Mouse (Mus musculus): ENCODE measurements around the gene Fcnb. TPM values are rescaled to one million over a fixed set of nuclear protein-coding genes. Genes with fewer than 3 reads are reported as not detected.
A peak's percentile ranks its signal among the peaks of the same experiment; 100 is the strongest.

Gene Fcnb
- total RNA-seq, 2 experiments from 2014 or later: not detected

DNA sequence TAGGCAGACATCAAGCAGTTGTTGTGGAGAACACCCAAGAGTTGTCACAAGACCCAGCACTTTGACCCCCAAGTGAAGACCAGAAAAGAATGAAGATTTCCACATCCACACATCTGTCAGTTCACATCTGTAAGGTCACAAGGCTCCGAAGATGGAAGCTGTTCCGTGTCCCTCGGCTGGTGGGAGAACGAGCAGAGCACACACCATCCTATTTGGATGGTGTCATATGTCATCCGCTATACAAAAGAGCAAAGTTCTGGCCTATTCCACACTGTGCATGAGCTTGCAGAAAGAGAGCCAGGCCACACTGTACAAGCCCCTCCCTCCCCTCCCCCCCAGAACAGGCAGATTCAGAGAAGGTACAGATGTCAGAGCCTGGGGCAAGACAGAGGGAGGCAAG lies 4.4 kb upstream of the Fcnb start:
- intact Hi-C loops (cut with DNase I): no loop called here
- DNase-seq: no peak

DNA sequence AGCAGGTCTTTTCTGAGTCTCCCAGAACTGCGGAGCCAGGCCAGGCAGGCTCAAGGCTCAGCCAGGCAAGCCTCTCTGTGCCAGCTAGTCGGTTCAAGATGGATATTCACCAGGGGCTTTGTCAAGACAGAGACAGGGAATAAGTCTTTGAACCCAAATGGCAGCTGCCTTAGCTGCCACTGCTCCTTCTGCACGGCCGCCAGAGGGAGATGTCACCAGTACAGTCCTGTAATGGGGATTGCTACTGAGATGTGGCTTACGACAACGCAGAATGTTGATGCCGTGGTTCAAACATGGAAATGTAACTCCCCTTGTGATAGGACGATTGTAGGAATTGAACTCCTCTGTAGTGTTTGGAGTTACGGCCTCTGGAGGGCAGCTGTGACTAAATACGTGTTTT lies 1.4 kb upstream of the Fcnb start:
- intact Hi-C loops (cut with DNase I): no loop called here
- DNase-seq: no peak

DNA sequence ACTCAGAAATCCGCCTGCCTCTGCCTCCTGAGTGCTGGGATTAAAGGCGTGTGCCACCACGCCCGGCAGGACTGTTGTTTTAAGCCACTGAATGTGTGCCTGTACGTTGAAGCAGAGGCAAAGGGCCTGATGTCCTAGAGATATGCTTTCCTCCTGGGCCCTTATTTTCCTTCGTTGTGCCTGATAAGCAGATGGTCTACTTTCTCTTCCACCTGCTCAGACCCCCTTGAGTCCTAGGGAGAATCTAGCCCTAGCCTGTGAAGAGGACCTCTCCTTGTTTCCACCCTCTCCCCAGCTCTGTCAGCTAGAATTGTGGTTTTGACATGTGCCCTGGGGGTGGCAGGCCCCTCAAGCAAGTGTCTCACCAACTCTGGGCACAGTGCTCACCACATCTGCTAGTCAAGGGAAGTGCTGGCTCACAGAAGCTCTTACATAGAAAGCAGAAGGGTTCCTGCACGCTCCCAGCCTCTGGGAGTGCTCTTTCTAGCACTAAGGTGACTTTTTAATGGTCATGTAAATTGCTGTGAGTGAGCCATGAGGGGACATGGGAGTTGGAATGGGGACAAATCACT lies 9.0 kb downstream of the Fcnb start:
- intact Hi-C loops (cut with DNase I): no loop called here
- no peak for DNase-seq

DNA sequence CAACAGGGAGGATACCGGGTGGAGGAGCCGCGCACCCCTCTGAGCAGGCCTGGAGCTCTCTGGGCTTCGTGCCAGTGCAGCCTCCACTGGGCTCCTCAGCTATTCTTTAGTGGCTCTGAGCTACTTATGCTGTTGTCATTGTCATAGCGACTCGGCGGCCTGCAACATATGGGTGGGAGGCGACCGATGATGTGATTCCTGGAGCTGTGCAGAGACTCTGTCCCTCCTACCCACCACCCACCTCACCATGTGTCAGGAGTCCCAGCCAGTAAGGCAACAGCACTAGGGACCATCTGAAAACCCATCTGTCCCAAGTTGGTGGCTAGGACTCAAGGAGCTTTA lies 16.2 kb downstream of the Fcnb start:
- intact Hi-C loops (cut with DNase I): no loop called here
- DNase-seq: no peak

DNA sequence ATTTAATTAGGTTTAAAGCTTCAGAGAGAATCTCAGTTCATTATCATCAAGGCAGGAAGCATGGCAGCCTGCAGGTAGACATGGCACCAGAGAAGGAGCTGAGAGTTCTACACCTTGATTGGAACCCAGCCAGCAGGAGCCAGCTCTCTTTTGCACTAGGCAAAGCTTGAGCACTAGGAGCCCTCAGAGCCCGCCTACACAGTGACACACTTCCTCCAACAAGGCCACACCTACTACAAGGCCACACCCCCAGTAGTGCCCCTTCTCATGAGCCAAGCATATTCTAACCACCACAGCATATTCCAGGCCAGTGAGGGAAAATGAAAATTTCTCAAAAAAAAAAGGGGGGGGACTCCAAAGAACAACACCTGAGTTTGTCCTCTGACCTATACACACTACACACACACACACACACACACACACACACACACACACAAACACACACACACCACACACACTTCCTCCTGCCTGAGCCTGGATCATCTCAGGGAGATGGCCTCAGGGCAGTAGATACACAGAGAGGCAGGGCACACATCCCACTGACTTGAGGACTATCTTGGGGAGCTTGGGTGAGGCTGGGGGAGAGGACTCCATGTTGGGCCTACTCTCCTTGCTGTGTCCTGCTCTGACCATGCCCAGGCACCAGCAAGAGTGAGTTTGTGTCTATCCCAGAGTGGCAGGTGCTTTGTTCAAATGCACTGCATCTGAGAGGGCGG lies 16.7 kb downstream of the Fcnb start:
- intact Hi-C loops (cut with DNase I): no loop called here
- no peak for DNase-seq

DNA sequence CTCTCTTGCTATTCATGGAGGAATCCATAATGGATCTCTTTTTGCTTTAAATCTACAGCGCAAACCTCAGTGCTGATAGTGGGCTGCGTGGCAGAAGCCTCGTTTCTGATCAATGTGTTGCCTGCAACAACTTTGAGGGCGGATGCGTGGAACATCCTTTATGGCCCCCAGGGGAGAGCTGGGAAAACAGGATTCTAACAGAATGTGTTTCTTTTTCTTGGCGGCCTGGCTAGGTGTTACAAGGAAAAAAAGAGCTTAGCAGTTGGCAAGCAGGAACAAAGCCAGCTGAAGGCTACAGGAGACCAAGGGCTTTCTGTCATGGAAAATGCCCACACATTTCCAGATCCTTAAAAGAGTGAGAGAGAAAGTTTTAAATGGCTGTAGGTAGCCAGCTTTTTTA lies 17.5 kb downstream of the Fcnb start:
- DNase-seq: no peak
- intact Hi-C loops (cut with DNase I): no loop called here

DNA sequence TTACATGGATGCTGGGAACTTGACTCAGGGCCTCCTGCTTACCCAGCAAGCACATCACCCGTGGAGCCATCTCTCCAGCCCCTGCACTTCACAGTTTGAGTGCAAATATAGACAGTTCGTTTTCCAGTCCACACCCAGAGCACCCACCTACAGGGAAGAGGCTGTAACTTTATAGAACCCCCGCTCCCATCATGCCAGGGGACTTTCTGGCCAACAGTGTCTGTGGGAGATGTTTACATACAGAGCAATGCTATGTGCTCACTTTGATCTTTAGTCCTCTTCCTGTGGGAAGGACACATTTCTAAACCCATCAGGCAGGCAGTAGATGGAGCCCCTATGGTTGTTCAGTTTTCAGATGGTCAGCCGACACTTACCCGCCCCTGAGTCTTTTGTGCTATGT lies 18.0 kb downstream of the Fcnb start:
- intact Hi-C loops (cut with DNase I): no loop called here
- DNase-seq: no peak

DNA sequence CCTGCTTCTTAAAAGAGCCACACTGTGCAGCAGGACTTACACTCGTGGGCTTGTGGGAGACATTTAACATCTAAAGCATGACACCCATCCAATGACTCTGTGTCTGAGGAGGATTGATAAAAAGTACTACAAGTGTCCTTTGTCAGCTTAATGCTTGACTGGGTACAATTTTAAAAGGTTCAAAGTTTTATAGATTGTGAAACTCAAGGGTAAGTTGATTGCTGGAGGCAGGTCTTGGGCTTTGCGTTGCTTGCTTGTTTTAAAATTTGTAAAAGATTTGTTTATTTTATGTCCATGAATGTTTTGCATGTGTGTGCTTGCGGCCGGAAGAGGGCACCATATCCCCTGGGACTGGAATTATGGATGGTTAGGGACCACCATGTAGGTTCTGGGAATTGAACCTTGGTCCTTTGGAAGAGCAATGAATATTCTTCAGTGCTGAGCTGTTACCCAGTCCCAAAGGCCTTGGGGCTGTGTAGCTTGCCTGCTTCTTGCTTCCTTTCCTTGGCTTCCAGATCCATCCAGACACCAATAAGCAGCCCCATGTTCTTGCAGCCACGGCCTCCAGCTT lies 19.5 kb downstream of the Fcnb start:
- intact Hi-C loops (cut with DNase I): no loop called here
- DNase-seq: no peak

DNA sequence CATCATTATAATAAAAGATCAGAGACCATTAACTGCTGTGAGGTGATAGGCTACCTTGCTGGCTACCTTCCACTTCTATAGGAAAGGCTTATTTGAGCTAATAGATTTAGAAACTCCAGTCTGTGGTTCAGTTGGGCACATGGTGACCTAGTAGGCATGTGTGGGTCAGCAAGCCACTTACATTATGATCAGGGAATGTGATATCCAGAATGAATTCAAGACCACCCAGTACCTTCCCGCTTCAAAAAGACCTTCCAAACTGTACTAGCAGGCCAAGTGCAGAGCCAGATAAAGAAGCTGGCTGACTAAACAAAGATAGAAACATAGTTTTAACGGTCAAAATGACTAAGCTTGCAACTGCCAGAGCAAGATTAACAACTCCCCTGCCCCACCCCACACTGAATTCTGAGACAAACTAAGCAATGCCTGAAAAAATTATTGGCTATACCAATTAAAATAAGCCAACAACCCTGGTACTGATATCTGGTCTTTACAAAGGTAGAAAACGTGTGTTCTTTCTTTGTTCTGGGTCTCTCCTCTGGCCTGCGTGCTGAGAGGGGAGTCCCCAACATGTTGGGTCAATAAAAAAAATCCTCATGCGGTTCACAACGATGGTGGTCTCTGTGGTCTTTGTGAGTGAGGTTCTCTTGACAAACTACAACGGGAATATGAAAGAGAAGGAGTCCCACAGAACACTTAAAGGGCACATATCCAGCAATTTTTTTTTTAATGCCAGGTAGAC lies 20.2 kb downstream of the Fcnb start:
- DNase-seq: no peak
- intact Hi-C loops (cut with DNase I): no loop called here

DNA sequence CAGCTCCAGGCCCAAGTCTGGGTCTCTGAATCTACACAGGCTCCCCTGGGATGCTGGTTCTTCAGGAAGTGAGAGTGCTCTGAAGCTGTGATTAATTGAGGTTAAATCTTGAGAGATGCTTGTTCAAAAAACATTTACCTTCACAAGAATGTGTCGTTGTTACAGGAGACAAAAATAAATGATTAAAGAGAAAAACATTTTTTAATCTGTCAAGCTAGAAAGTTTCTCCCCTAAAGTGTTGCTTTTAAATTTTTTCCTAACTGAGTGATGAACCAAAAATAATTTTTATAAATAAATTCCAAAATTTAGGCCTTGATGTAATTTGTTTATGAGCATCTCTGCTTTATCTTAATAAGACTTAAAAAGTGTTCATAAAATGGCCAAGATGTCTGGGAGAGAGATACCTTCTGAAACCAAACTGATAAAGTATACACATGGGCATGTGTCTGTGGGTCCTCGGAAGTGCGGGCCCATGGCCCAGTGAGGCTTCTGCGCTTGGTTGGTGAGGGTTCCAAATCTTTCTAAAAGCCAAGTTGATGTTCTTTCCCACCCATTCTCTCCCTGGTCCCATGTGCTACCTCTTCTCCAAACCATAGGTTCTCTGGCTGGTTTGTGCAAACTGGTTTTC lies 20.9 kb downstream of the Fcnb start:
- intact Hi-C loops (cut with DNase I): no loop called here
- no peak for DNase-seq

DNA sequence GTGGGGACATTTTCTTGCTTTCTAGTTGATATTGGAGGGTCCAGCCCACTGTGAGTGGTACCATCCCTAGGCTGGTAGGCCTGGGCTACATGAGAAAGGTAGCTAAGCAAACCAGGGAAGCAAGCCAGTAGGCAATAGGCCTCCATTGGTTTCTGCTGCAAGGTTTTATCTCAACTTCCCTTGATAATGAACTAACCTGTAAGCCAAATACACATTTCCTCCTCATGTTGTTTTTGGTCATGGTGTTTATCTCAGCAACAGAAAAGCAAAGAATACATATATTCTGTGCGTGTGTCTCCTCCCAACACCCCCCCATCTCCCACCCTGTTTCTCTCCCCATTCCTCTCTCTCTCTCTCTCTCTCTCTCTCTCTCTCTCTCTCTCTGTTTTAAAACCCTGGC lies 24.8 kb downstream of the Fcnb start:
- no peak for DNase-seq
- intact Hi-C loops (cut with DNase I): no loop called here

DNA sequence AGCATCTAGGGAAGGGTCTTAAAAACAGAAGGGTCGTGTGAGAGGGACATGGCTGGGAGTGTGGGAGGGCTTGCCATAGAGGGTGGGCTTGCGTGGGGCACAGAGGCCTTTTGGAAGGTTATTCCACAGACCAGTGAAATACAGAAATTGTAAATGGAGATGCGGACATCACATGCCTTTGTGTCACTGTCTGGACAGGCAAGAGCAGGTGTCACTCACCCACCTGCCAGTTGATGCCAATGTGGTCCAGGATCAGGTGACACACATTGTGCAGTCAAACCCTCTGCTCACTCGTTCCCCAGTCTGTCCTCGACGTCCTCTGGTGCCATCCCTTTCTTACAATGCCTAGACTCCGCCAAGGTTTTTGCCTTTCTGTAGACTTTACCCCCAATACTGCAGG lies 37.6 kb downstream of the Fcnb start:
- no peak for DNase-seq
- intact Hi-C loops (cut with DNase I): no loop called here

DNA sequence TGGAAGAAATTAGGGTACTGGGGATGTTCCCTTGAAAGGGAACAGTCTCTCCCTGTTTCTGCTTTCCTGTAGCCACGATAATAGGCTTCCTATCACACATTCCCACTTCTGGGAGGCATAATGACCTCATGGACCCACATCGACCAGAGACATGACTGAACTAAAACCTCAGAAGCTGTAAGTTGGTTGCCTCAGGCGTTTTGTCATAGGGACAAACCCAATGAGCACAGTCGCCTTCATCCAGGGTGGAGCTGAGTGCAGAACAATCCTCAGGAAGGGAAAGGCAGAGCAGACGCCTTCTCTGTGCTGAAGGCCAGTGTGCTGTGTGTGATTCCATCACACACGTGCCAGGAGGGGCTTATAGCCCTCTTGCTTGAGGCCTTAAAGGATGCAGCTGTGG lies 38.4 kb downstream of the Fcnb start:
- intact Hi-C loops (cut with DNase I): no loop called here

DNA sequence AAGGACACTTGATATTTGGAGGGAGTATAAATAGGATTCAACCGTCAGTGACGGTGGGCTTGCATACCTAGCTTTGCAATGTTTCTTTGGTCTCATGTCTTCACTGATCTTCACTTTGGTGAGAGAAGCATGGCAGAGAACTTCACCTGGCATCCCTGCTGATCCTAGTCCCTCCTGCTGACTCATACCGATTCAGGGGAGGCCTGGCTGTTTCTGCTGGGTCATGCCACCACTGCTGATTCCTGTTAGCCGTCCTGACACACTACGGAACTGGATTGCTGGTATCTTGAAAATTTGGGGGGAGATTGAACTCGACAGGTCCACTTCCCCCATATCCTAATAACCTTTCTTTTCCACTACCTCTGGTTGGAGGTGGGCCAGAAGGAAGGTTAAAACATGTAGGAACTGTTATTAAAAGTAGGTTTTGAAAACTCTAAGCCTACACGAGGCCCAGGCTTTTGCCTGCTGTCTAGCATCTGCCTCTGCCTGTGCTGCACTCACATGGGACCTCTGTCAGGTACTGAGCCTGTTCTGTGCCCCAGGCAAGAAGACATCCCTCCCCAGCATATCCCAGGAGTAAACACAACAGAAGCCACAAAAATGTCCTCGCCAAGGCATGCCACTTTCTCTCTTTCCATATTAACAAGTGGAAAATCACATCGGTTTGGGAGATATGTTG lies 39.6 kb downstream of the Fcnb start:
- no peak for DNase-seq
- intact Hi-C loops (cut with DNase I): no loop called here

More for the DNA sequence above, 38.4 kb downstream of the Fcnb start:
- DNase-seq: no peak

DNA sequence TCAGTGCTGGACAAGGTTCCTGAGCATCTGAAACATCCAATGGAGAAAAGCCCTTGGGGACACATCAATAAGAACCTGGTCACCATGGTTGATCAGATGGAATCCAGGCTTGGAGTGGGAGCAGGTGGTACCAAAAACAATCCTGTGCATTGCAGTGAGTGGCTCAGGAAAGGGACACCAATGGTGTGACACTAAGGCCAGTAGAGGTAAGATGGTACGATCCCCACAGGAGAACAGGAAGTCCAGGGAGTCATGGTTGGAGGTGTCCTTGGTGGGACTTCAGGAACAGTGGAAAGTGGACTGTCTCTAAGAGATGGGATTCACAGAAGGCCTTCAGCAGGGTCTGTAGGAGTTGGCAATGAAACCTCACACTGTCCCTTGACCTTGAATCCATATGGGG lies 44.2 kb downstream of the Fcnb start:
- intact Hi-C loops (cut with DNase I): no loop called here
- no peak for DNase-seq

DNA sequence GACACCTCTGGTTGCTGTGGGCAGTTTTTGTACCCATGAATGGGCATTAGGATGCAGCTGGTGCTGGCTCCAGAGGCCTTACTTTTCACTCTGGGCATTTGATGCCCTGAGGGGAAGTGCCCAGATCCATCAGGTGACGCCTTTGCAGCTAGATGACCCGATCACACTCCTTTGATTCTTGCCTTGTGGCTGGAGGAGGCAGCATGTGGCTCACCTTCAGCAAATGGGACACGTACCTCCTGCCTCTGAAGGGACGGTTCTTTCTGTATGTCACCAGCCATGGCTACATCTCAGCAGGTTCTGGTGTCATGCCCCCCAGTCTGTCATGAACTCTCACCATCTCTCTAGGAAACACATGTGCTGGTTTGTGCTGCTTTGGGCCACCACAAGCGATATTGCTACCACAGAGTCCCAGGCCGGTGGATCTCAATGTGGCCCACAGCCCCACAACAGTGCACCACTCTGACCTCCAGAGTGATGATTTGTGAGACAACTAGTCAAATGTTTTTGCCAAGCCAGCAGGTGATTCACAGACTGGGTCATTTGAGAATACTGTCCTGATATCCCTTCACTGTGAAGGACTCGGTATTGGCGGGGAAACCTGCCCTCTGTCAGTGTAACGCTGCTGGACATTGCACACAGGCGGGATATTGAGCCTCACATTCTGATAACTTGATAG lies 44.9 kb downstream of the Fcnb start:
- no peak for DNase-seq

DNA sequence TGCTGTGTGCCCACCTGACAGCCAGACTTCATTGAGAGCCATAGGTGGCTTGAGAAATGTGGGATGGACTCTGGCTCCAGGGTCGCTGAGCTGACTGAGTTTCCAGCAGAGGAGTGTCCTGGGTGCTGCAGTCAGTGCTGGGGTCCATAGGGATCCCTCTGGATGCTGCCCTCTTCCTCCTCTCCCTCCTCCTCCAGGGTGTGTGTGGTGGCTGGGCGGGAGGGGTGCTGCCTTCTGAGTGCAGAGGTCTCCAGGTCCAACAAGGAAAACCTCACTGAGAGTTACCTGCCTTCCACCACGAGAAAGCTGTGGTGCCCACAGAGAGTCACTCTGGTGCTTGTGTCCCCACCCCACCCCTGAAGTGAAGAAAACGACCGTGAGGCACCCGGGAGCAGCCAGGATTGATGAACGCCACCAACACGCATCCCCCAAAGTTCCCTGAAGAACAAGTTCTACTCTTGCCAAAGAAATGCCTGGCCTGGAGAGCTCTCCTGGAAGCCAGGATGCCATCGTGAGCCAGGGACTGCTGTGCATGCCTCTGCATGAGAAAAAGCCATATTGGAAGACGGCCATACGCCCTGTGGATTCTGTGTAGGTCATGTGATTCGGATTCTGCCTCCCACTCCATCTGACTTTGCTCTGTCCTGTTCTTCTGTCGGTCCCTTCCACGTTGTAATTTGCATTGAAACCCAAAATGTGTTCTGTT lies 46.1 kb downstream of the Fcnb start:
- intact Hi-C loops (cut with DNase I): no loop called here
- no peak for DNase-seq

More for the DNA sequence above, 44.9 kb downstream of the Fcnb start:
- intact Hi-C loops (cut with DNase I): no loop called here

DNA sequence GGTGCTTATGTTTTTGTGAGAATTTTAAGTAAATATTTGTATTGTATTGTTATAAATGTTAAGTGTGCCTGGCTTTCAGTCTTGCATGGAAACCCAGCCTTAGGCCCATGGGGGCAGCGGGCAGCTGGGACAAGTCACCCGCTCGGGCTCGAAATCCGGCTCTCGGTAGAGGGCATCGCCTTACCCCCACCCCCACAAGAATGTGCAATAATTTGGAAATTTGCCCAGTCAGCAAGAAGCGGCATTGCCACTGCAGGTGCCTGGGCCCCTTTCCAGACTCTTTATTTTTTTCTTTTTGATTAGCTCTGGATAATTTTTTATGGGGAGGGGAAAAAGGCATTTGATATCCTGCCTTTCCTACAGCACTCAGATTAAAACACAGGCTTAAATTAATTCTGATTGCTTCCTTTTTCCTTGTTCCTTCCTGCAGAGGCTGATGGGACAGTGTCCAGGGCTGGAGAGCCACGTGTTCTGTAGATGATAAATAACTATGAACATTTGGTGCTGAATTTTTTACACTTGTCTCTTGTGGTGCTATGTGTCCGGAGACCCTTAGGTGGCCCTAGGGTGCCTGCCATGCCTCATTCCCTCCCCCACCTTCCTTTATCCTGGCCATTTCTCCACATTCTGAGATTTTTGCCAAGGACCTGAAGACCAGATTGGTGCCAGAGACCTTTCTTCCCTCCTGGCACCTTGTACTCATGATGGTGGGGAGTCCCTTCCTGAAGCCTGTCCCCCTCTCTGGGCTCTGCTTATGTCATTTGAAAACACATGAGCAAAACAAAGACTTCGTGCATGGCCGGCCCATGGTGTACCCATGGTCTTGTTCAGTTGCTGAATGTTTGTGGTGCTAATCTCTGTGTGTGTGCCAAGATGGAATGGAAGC lies 46.9 kb downstream of the Fcnb start:
- peak in 1 of 2 experiments; percentile 13 for DNase-seq
- intact Hi-C loops (cut with DNase I): no loop called here

DNA sequence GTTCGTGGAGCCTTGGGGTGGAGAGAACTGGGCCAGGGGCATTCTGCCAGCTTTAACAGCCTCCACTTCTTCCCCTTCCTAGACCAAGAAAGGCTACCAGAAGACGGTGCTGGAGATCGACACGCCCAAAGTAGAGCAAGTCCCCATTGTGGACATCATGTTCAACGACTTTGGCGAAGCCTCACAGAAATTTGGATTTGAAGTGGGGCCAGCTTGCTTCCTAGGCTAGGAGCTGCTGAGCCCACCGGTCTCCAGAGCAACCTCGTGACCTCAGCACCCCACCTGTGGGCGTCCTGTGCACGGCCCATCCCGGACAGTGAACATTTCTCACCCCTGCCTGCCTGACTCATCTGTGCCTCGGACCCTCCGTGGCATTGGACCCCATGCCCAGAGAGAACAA lies 47.9 kb downstream of the Fcnb start:
- DNase-seq: peak in 1 of 2 experiments; percentile 14
- intact Hi-C loops (cut with DNase I): no loop called here
